Mouse (Mus musculus): ENCODE measurements at regions not wholly inside any gene's neighbourhood (a gene's known extent, or its start where the extent isn't known, plus 50 kb on each side); places are given as distances from the start of the nearest gene placed in this dataset.

- TF ChIP-seq CTCF (IDR thresholded peaks at IDR 0.05; ENCODE audit: insufficient read depth, low read depth, low read length) (no peak), POLR2A (IDR thresholded peaks at IDR 0.05; ENCODE audit: insufficient read depth, low read depth, low read length) (no peak)
These were observed 50.9 kb upstream of the Ubash3b start for GRCm38 (mm10) chr9:41212303-41212901.
